Mouse (Mus musculus): ENCODE data around the gene Nr1i2. TPM values are rescaled to one million over a fixed set of nuclear protein-coding genes. Genes with fewer than 3 reads are reported as not detected.

Nr1i2 gene
- polyA plus RNA-seq, 1 experiment from 2014 or later = not detected

- Histone ChIP-seq H3K4me2 (no peak overlapping the region), H3K4me3 (replicated peaks) (no peak overlapping the region), H3K36me3 (no peaks in the 10 kb centered on the region), H3K4me1 (replicated peaks) (peaks cover 11% of the 10 kb centered on the region; the same call in 1 of the 2 replicates), H3K27me3 (no peaks in the 10 kb centered on the region), H3K27ac (no peak overlapping the region), H3K9ac (replicated peaks) (no peak overlapping the region), H3K9me3 (no peaks in the 10 kb centered on the region)
- no peak for ATAC-seq (ENCODE audit: insufficient number of reproducible peaks, insufficient read depth, low FRiP score, low TSS enrichment, low read depth)
- WGBS = 74% methylated on average over 4 of the region's 4 CpGs
These were observed 8.1 kb downstream of the Nr1i2 start for GRCm38 (mm10) chr16:38286541-38286940.

- Histone ChIP-seq H3K4me1 (replicated peaks) (peaks cover 11% of the 10 kb centered on the region; the same call in 1 of the 2 replicates), H3K27me3 (no peaks in the 10 kb centered on the region), H3K9me3 (no peaks in the 10 kb centered on the region), H3K27ac (no peak overlapping the region), H3K4me3 (replicated peaks) (no peak overlapping the region), H3K9ac (replicated peaks) (no peak overlapping the region), H3K36me3 (no peaks in the 10 kb centered on the region), H3K4me2 (no peak overlapping the region)
- 85% methylated on average over 7 of the region's 7 CpGs for WGBS
- ATAC-seq (ENCODE audit: insufficient number of reproducible peaks, insufficient read depth, low FRiP score, low TSS enrichment, low read depth) = no peak
These were observed 8.8 kb downstream of the Nr1i2 start for GRCm38 (mm10) chr16:38285801-38286200.

GRCm38 (mm10) chr16:38283300-38283699, 11.3 kb downstream of the Nr1i2 start:
- no peaks in the 10 kb centered on the region for H3K36me3 ChIP-seq
- H3K9me3 ChIP-seq = no peaks in the 10 kb centered on the region
- 25% methylated on average over 3 of the region's 3 CpGs for WGBS
- no peaks in the 10 kb centered on the region for H3K27me3 ChIP-seq
- H3K9ac ChIP-seq (replicated peaks) = no peak overlapping the region
- ATAC-seq (ENCODE audit: insufficient number of reproducible peaks, insufficient read depth, low FRiP score, low TSS enrichment, low read depth) = no peak
- H3K4me1 ChIP-seq (replicated peaks) = peaks cover 2% of the 10 kb centered on the region; the same call in 1 of the 2 replicates
- no peak overlapping the region for H3K4me3 ChIP-seq (replicated peaks)
- H3K27ac ChIP-seq = no peak overlapping the region
- H3K4me2 ChIP-seq = no peak overlapping the region

GRCm38 (mm10) chr16:38282559-38283160, 12.0 kb downstream of the Nr1i2 start:
- no peaks in the 10 kb centered on the region for H3K36me3 ChIP-seq
- H3K4me2 ChIP-seq = no peak overlapping the region
- 87% methylated on average over 7 of the region's 7 CpGs for WGBS
- H3K27ac ChIP-seq = no peak overlapping the region
- no peaks in the 10 kb centered on the region for H3K4me1 ChIP-seq (replicated peaks)
- H3K9me3 ChIP-seq = no peaks in the 10 kb centered on the region
- no peak overlapping the region for H3K4me3 ChIP-seq (replicated peaks)
- no peaks in the 10 kb centered on the region for H3K27me3 ChIP-seq
- ATAC-seq (ENCODE audit: insufficient number of reproducible peaks, insufficient read depth, low FRiP score, low TSS enrichment, low read depth) = no peak
- H3K9ac ChIP-seq (replicated peaks) = no peak overlapping the region

GRCm38 (mm10) chr16:38280951-38281350, 13.7 kb downstream of the Nr1i2 start:
- H3K36me3 ChIP-seq = no peaks in the 10 kb centered on the region
- H3K27ac ChIP-seq = no peak overlapping the region
- WGBS = 81% methylated on average over 7 of the region's 7 CpGs
- H3K4me1 ChIP-seq (replicated peaks) = no peaks in the 10 kb centered on the region
- no peak overlapping the region for H3K4me2 ChIP-seq
- no peak overlapping the region for H3K9ac ChIP-seq (replicated peaks)
- no peak overlapping the region for H3K4me3 ChIP-seq (replicated peaks)
- no peak for ATAC-seq (ENCODE audit: insufficient number of reproducible peaks, insufficient read depth, low FRiP score, low TSS enrichment, low read depth)
- no peaks in the 10 kb centered on the region for H3K9me3 ChIP-seq
- no peaks in the 10 kb centered on the region for H3K27me3 ChIP-seq

GRCm38 (mm10) chr16:38279794-38280193, 14.8 kb downstream of the Nr1i2 start:
- no peak for ATAC-seq (ENCODE audit: insufficient number of reproducible peaks, insufficient read depth, low FRiP score, low TSS enrichment, low read depth)
- H3K4me2 ChIP-seq = no peak overlapping the region
- no peak overlapping the region for H3K9ac ChIP-seq (replicated peaks)
- no peak overlapping the region for H3K4me3 ChIP-seq (replicated peaks)
- no peaks in the 10 kb centered on the region for H3K9me3 ChIP-seq
- H3K36me3 ChIP-seq = no peaks in the 10 kb centered on the region
- WGBS = 91% methylated on average over 5 of the region's 5 CpGs
- no peaks in the 10 kb centered on the region for H3K27me3 ChIP-seq
- no peaks in the 10 kb centered on the region for H3K4me1 ChIP-seq (replicated peaks)
- no peak overlapping the region for H3K27ac ChIP-seq

- WGBS = 82% methylated on average over 2 of the region's 2 CpGs
- Histone ChIP-seq H3K4me1 (replicated peaks) (no peaks in the 10 kb centered on the region), H3K9ac (replicated peaks) (no peak overlapping the region), H3K4me3 (replicated peaks) (no peak overlapping the region), H3K36me3 (no peaks in the 10 kb centered on the region), H3K4me2 (no peak overlapping the region), H3K27ac (no peak overlapping the region), H3K27me3 (no peaks in the 10 kb centered on the region), H3K9me3 (no peaks in the 10 kb centered on the region)
- ATAC-seq (ENCODE audit: insufficient number of reproducible peaks, insufficient read depth, low FRiP score, low TSS enrichment, low read depth) = no peak
These were observed 19.9 kb downstream of the Nr1i2 start for GRCm38 (mm10) chr16:38274737-38275136.

GRCm38 (mm10) chr16:38272483-38272882, 22.1 kb downstream of the Nr1i2 start:
- H3K9me3 ChIP-seq = no peaks in the 10 kb centered on the region
- no peaks in the 10 kb centered on the region for H3K36me3 ChIP-seq
- H3K9ac ChIP-seq (replicated peaks) = no peak overlapping the region
- ATAC-seq (ENCODE audit: insufficient number of reproducible peaks, insufficient read depth, low FRiP score, low TSS enrichment, low read depth) = no peak
- no peak overlapping the region for H3K4me3 ChIP-seq (replicated peaks)
- 83% methylated on average over 5 of the region's 5 CpGs for WGBS
- H3K27ac ChIP-seq = no peak overlapping the region
- no peaks in the 10 kb centered on the region for H3K27me3 ChIP-seq
- H3K4me2 ChIP-seq = no peak overlapping the region
- no peaks in the 10 kb centered on the region for H3K4me1 ChIP-seq (replicated peaks)

- WGBS = 51% methylated on average over 3 of the region's 3 CpGs
- Histone ChIP-seq H3K27ac (no peak overlapping the region), H3K27me3 (no peaks in the 10 kb centered on the region), H3K4me3 (replicated peaks) (no peak overlapping the region), H3K9me3 (no peaks in the 10 kb centered on the region), H3K36me3 (no peaks in the 10 kb centered on the region), H3K4me2 (no peak overlapping the region), H3K9ac (replicated peaks) (no peak overlapping the region), H3K4me1 (replicated peaks) (no peaks in the 10 kb centered on the region)
- ATAC-seq (ENCODE audit: insufficient number of reproducible peaks, insufficient read depth, low FRiP score, low TSS enrichment, low read depth) = no peak
These were observed 23.0 kb downstream of the Nr1i2 start for GRCm38 (mm10) chr16:38271601-38272000.

GRCm38 (mm10) chr16:38255927-38256326, 38.7 kb downstream of the Nr1i2 start:
- ATAC-seq (ENCODE audit: insufficient number of reproducible peaks, insufficient read depth, low FRiP score, low TSS enrichment, low read depth) = no peak
- 91% methylated on average over 9 of the region's 9 CpGs for WGBS

GRCm38 (mm10) chr16:38255107-38255506, 39.5 kb downstream of the Nr1i2 start:
- H3K4me1 ChIP-seq (replicated peaks) = no peaks in the 10 kb centered on the region
- H3K36me3 ChIP-seq = no peaks in the 10 kb centered on the region
- H3K9me3 ChIP-seq = no peaks in the 10 kb centered on the region
- WGBS = 82% methylated on average over 4 of the region's 4 CpGs
- no peak overlapping the region for H3K27ac ChIP-seq
- no peaks in the 10 kb centered on the region for H3K27me3 ChIP-seq
- ATAC-seq (ENCODE audit: insufficient number of reproducible peaks, insufficient read depth, low FRiP score, low TSS enrichment, low read depth) = no peak
- no peak overlapping the region for H3K9ac ChIP-seq (replicated peaks)
- no peak overlapping the region for H3K4me2 ChIP-seq
- H3K4me3 ChIP-seq (replicated peaks) = no peak overlapping the region

More at GRCm38 (mm10) chr16:38255927-38256326, 38.7 kb downstream of the Nr1i2 start:
- Histone ChIP-seq H3K9ac (replicated peaks) (no peak overlapping the region), H3K27ac (no peak overlapping the region), H3K4me1 (replicated peaks) (no peaks in the 10 kb centered on the region), H3K4me2 (no peak overlapping the region), H3K4me3 (replicated peaks) (no peak overlapping the region), H3K9me3 (no peaks in the 10 kb centered on the region), H3K27me3 (no peaks in the 10 kb centered on the region), H3K36me3 (no peaks in the 10 kb centered on the region)

GRCm38 (mm10) chr16:38254001-38254400, 40.6 kb downstream of the Nr1i2 start:
- Histone ChIP-seq H3K4me3 (replicated peaks) (no peak overlapping the region), H3K4me2 (no peak overlapping the region), H3K9ac (replicated peaks) (no peak overlapping the region), H3K9me3 (no peaks in the 10 kb centered on the region), H3K36me3 (no peaks in the 10 kb centered on the region), H3K4me1 (replicated peaks) (peaks cover 3% of the 10 kb centered on the region), H3K27ac (no peak overlapping the region), H3K27me3 (no peaks in the 10 kb centered on the region)
- 85% methylated on average over 14 of the region's 14 CpGs for WGBS
- no peak; the same call in 1 of the 2 replicates for ATAC-seq (ENCODE audit: insufficient number of reproducible peaks, insufficient read depth, low FRiP score, low TSS enrichment, low read depth)
